Mouse (Mus musculus): ENCODE results near the gene Dmac2.

Gene Dmac2

DNA sequence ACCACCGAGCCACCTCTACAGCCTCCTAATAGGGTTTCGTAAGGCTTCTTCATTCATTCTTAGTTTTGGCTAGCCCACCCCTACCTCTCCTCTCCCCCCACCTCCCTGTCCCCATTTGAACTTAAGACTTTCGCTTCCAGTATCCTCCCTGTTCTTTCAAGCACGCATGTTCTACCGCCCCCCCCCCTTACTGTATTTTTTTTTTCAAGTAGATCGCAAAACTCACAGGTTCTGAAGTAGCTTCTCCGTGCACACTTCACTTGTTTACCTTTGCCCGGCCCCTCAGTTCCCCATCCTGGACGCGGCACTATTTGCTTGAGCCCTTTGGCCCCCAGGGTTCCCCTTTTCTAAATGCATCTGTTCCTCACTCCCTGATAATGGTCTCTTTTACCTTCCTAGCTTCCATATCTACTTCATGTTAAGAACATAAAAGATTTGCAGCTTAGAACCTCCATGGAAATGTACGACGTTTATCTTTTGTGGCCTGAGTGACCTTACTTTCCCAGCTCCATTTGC is 33.1 kb downstream of the Dmac2 start:
- DNase-seq (ENCODE audit: low spot score in 2 of 2): no peak

DNA sequence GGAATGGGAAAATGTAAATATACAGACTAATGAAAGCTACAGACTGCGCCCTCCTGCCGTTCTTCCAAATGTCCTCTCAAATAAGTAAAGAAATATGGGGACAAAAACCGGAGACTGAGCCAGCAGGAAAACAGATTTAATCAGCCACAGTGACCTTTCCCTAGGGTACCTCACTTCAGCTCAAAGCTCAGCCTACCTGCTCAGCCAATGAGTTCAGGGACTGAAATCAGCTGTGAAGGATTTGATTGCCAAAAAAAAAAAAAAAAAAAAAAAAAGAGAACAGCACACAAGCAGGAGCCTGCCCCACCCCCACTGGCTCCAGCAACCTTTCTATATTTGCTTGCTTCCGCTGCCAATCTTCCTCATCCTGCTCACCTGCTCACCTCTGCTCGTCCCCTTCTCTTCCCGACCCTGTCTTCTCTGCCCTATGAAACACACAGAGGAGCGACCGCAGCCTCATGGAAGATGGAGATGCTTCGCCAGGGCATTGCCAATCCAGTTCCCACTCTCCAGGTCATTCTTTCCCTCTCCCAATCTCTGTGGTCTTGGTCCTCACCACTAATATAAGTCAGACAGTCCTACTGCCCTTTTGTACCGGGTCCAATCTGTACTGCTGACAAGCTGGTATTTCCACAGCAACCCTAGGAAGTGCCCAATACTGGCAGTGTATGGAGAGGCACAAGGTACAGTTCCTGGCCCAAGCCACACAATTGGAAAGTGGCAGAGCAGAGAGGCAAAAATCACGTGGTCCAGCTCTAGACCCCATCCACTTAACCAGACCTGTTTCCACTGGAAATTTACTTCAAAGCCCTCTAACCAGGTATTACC is 36.6 kb downstream of the Dmac2 start:
- no peak for DNase-seq (ENCODE audit: low spot score in 2 of 2)

DNA sequence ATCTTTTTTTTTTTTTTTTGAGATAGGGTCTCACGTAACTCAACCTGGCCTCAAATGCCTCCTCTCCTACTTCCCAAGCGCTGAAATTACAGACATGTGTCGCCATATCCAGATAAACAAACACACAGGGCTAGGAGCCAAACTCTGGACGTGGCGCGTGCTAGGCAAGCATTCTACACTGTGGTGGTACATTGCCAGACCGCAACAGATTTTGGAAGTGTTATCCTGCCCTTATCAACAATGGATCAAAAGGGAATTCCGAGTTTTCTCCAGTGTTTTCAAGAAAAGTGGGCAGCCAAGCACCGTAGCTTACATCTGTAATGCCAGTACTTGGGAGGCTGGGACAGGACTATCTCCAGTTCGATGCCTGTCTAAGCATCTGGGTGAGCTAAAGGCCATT is 38.6 kb downstream of the Dmac2 start:
- DNase-seq (ENCODE audit: low spot score in 2 of 2): no peak

DNA sequence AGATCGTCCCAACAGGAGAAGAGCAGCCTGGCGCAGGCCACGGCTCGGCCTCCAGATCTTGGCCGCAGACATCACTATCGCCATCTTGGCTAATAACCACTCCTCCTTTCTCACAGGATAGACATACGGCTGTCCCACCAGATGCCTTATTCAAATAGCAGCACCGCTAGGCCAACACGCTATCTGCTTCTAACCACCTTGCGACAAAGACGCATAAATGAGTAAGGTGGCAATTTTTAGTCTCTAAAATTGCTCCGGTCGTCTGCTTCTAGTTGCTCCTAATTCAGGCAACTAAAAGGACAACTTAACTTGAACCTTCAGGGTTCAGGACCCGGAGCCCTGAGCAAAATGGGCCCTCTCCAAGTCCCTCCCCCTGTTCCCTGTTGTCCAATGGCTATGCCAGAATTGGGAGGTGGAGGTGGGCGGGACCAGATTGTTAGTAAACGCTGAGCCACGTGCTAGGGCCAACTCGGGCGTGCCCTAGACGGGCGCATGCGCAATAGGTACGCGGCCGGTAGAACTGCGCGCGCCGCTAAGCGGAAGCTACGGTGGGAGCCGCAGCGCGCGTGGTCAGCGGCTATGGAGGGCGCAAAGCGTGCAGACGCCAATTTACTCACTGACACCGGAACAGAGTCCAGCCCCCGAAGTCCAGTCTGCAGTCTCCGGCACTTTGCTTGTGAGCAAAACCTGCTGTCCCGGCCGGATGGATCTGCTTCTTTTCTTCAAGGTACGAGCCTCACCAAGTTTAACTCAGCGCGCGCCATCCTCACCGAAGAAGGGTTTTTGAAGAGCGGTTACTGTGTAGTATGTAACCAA is 39.7 kb downstream of the Dmac2 start, which contains the start of the genes Bckdha and Exosc5:
TSS of gene Bckdha (minus strand) at position 325 of the 816 bp plus-strand sequence.
TSS of gene Exosc5 (plus strand) at position 508 of the 816 bp plus-strand sequence.
- DNase-seq (ENCODE audit: low spot score in 2 of 2): peak; percentile 97 to 99

DNA sequence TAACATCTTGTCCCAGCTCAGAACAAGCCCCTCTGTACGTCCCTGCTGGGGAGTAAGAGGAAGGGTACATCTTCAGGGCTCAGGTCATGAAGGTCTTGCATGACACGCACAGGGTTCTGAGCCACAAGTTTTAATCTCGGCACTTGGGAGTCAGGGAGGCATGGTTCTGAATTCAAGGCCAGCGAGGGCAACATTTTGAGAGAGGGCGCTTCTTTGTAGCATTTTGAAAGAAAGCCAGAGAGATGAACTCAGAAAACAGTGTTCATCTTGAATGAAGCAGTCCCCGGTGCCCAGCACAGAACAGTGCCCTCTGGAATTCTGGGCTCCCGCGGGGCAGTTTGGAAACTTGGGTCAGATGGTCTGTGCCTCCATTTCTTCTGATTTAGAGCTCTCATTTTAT is 47.2 kb downstream of the Dmac2 start:
- DNase-seq (ENCODE audit: low spot score in 2 of 2): no peak

DNA sequence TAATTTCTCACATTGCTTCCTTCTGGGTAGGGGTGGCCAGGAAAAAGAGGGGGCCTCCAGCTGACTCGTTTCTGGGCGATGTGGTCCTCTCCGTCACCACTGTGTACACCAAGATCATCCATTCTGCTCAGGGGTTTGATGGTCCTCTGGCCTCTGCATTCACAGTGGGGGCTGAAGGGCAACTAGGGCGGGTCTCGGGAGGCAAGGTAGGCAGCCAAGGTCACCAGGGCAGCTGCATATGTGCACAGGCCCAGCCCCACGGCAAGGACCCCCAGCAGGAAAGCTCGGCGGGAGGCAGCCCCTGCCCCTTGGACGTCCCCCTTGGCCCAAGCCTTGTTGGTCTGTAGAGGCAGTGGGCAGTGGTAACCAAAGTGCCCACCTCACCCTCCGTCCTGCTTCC is 49.9 kb downstream of the Dmac2 start:
- DNase-seq (ENCODE audit: low spot score in 2 of 2): no peak

DNA sequence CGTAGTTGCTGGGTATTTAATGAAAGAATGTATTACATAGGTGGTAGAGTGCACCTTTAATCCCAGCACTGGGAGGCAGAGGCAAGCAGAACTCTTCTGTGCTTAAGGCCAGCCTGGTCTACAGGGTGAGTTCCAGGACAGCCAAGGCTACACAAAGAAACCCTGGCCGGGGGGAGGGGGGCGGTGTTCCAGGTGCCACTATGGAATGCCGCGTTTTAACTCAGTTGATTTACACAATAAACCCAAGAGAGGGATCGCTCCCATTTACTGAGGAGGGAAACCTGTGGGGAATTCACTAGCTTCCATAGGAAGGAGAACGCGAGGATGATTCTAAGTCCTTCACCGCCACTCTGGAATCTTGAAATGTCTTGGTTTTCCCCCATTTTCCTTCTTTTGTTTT is 50.4 kb downstream of the Dmac2 start:
- no peak for DNase-seq (ENCODE audit: low spot score in 2 of 2)

DNA sequence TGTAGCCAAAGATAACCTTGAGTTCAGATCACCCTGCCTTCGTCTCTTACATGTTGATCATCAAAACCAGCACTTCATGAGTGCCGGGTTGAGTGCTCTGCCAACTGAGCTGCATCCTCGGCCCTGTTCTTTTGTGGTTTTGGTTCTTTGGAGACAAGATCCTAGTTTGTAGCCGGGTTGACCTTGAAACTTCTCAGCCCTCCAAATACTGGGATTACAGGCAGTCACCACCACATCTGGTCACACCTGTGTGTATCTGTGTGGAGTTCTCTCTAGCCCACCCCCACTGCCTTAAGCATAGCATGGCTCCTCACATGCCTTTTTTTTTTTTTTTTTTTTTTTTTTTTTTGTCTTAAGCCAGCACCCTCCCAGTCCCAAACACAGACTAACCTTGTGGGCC is 50.9 kb downstream of the Dmac2 start:
- DNase-seq (ENCODE audit: low spot score in 2 of 2): no peak

DNA sequence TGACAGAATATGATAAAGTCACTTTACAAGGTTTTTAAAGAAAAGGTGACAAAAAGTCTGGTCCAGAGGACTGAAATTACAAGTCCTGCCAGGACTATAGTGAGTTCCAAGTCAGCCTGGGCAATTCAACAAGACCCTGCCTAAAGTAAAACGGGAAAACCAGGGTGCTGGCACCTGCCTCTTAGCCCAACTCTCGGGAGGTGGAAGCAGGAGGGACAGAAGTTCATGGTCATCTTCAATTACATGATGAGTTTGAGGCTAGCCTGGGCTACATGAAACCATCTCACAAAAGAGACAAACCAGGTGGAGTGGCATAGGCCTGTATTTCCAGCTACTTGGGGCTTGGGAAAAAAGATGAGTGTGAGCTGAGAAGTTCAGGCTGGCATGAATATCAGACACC is 52.5 kb downstream of the Dmac2 start:
- DNase-seq (ENCODE audit: low spot score in 2 of 2): no peak

DNA sequence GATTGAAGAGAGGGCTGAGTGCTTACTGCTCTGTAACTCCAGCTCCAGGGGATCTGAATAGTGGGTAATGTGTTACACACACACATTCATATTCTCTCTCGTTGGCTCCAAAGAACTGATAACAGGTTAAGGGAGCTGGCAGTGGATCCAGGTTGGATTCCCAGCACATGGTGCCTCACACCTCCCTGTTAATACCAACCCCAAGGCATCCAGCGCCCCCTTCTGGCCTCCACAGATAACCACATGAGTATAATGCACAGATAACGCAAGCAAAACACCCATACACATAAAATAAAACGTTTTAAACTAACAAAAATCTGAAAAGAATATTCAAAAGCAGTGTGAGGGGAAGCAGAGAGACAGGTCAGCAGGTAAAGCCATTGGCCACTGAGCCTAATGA is 53.2 kb downstream of the Dmac2 start:
- no peak for DNase-seq (ENCODE audit: low spot score in 2 of 2)

DNA sequence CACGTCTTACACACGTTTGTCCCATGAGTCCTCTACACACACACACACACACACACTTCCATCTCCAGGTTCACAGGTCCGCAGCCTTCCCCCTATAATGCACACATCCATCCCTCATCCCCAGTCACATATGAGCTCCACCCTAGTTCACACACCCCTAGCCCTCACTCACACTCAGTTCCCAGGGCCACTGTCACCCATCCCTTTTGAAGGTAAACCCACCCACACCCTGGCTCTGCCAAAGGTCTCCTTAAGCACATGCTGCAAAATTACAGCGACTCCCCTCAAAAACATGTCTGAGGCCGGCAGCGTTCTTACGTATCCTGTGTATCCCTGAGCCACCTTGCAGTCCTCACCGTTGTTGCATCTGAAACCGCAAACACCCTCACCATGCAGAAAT is 55.1 kb downstream of the Dmac2 start:
- no peak for DNase-seq (ENCODE audit: low spot score in 2 of 2)

DNA sequence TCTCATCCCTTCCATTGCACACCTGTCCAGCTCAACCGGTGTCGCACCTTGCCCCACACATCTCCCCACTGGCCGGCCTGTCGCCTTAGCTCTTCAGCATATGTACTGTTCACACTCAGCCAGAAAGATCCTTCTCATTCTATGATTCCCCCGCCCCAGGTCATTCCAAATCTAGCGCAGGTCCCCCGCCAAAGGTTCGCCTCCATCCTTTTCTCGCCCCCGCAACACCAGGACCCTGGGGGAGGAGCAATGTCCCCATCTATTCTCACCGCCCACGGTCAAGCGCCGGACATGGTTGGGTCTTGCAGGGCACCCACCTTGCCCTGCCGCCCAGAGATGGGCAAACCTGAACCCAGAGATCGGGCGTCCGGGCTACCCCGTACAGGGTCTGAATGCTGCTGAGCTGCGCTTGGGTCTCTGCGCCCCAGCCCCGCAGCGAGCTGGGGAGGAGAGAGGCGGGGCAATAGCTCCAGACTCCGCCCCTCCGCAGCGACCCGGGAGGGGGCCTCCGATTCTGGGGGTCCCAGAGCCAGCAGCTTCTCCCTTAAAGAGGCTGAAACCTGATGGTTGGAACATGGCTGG is 55.6 kb downstream of the Dmac2 start, which contains the start of gene Tmem91:
TSS of gene Tmem91 (minus strand) at position 448 of the 582 bp plus-strand sequence.
- no peak for DNase-seq (ENCODE audit: low spot score in 2 of 2)
